Mouse (Mus musculus) cerebellum, adult 9-10 months (tissue): ENCODE results near the gene Btnl10.
"Not testable (repeated sequence)": the region's sequence is repeated elsewhere in the genome, so short reads cannot be mapped to it uniquely, and the experiment has no call there.

Source experiments
- DNase-seq: peaks from one replicate; pipeline ENCODE4 v3.0.0; 2022

Btnl10 gene

DNA sequence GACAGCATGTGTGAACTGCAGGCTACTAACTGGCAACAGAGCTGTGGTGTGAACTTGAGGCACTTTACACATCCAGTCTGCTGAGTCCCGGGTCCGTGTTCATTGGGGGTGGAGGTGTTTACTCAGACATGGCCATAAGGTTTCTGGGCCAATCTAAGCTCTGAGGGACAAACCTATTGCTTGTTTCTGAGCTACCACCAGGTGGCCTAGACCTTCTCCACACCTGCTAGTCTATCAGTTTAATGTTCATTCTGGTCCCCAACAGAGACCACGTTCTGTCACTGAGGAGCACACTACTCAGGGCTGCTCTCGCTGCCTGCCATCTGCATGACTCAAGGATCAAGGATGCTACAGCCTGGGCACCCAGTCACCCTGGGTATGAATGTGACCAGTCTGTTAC is 13.9 kb downstream of the Btnl10 start:
- DNase-seq, result no peak

DNA sequence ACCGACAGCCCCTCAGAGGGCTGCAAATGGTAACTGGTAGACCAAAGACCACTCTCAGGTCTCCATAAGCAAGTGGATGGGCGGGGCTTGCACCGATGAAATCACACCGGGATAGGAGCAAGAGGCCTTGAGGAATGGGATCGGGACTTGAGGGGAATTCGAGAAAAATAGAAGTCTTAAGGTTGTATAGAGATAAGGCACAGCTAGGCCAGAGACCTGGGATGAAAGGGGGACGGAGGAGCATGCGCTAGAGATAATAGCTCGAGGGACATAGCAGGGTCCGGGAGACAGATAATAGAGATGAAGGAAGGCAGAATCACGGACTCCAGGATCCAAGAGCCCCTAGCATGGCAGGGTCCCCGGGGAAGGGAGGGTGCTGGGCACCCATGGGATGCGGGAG is 20.2 kb downstream of the Btnl10 start:
- DNase-seq, result peak; percentile 61

DNA sequence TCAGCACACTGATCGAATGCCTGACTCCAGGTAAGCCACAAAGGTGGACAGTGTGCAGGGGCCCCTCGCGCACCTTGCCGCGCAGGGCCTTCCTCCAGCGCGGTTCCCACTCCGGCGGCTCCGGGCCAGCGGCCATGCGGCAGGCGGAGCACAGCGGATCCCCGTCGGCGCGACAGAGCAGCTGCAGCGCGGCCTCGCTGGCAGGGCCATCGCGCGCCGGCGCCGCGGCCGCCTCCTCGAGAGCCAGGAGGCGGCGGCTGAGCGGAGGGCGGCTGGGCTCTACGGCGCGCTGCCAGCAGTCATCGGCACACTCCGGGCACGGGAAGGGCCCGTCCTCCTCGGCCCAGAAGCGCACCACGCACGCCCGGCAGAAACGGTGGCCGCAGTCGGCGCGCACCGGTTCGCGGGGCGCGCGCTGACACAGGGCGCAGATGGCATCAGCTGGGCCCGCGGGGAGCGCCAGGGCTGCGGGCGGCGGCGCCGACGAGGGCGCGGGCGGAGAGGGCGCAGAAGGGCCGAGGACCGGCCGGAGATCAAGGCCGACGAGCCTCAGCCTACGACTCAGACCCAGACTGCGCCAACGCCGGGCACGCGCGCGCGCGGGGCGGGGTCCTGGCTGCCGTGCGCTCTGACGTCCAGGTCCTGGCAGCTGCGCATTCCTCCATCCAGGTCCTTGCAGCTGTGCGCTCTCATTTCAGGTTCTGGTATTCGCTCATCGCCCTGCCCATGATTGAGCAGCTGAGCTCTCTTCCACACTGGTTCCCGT is 20.8 kb downstream of the Btnl10 start, which contains the start of gene Rnf187:
Rnf187 (minus strand) TSS at position 595 of the 766 bp plus-strand sequence.
- DNase-seq, result peak; percentile 95

DNA sequence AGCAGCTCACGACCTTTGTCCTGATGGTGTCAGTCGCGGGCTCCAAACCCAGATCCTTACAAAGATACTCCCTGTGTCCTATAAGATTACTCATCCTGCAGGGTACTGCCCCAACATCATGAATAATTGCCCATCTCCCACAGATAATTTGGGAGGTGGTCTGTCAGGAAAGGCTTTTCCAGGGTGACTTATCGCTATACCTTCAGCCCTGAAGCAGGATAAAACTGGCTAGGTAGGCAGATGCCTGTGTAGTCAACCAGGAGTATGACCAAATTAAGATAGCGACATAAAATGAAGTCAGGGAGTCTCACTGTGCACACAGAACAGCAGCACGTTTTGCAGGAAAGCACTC is 21.4 kb downstream of the Btnl10 start:
- DNase-seq, result no peak

GRCm38 (mm10) chr11:58944136-58944535 is 26.4 kb downstream of the Btnl10 start:
- no peak for DNase-seq

DNA sequence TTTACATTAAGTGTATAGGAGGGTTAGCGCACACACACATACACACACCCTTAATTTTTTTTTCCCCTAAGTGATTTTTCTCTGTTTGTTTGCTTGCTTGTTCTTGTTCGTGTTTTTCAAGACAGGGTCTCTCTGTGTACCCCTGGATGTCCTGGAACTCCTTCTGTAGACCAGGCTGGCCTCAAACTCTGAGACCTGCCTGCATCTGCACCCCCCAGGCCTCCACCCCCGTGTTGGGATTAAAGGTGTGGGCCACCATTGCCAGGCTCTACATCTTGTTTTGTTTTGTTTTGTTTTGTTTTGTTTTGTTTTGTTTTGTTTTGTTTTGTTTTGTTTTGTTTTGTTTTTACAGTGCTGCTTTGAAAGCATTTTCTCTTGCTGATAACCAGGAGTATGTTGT is 29.6 kb downstream of the Btnl10 start:
- DNase-seq, result peak; percentile 62

DNA sequence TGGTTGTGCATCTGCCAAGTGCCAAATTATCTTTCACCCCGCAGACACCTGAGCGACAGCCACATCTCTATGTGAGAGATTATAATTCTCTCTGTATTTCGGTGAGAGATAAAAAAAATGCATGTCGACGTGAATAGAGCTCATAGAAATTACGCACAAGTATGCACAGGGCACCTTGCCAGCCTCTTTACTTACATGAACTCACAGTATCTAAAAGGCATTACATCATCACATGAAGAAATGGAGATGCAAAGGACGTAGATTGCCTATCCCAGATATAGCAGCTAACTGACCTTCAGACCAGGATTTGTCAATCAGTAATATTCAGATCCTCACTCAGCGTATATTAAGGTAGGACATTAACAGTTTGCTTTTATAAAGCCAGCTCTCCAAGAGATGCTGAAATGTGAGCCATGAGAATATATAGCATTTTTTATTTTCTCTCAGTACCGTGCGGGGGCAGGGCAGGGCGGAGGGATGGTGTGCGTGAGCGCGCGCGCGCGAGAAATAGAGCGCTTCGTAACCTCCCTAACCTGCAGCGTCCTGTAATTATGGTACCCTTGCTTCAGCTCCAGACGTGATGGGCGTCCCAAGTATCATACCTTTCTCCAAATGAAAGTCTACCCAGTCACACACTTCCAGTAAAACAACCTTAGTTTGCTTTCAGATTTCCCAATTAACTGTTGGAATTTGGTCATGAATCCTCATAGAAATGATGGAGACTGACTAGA is 30.3 kb downstream of the Btnl10 start:
- peak; percentile 89 for DNase-seq

DNA sequence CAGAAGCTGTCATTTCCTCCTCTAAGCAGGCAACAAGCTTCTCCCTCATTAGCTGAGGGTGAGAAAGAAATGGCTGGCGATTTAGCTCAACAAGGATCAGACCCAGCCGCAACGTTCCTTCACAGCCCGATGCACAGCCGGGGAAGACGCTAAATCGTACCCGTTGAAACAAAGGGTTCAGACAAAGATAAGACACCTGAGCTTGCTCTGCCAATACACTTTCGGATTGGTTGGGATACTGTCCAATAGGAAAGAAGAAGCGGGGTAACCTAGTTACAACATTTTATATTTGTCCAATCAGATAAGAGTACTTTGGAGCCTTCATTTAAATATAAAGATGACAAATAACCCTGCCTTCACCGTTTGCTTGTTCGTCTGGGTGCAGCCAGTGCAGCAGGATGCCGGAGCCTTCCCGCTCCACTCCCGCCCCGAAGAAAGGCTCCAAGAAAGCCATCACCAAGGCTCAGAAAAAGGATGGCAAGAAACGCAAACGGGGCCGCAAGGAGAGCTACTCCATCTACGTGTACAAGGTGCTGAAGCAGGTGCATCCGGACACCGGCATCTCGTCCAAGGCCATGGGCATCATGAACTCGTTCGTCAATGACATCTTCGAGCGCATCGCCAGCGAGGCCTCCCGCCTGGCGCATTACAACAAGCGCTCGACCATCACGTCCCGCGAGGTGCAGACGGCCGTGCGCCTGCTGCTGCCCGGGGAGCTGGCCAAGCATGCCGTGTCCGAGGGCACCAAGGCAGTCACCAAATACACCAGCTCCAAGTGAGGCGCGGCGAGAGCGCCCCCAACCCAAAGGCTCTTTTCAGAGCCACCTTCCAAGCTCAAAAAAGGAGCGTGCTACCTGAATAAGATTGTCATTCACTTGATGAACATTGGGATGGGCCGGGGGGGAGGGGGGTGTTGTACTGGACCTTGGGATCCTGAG is 31.1 kb downstream of the Btnl10 start, which contains the start of gene Hist3h2ba:
Hist3h2ba (plus strand) TSS at position 379 of the 938 bp plus-strand sequence.
- DNase-seq, result peak; percentile 99

GRCm38 (mm10) chr11:58949480-58950431 is 32.0 kb downstream of the Btnl10 start:
- peak; percentile 88 for DNase-seq

- DNase-seq, result peak; percentile 60
Observed at GRCm38 (mm10) chr11:58951210-58951609, 33.5 kb downstream of the Btnl10 start.

GRCm38 (mm10) chr11:58953351-58954169 is 35.9 kb downstream of the Btnl10 start:
- peak; percentile 63 for DNase-seq

GRCm38 (mm10) chr11:58954170-58954419 is 36.4 kb downstream of the Btnl10 start:
- not testable (repeated sequence) for DNase-seq

- peak; percentile 100 for DNase-seq
Observed at GRCm38 (mm10) chr11:58954420-58955142, 36.9 kb downstream of the Btnl10 start, which contains the start of the genes Hist3h2a and Trim17. Hist3h2a (plus strand) TSS chr11:58954685. Trim17 (plus strand) TSS chr11:58954685.

DNA sequence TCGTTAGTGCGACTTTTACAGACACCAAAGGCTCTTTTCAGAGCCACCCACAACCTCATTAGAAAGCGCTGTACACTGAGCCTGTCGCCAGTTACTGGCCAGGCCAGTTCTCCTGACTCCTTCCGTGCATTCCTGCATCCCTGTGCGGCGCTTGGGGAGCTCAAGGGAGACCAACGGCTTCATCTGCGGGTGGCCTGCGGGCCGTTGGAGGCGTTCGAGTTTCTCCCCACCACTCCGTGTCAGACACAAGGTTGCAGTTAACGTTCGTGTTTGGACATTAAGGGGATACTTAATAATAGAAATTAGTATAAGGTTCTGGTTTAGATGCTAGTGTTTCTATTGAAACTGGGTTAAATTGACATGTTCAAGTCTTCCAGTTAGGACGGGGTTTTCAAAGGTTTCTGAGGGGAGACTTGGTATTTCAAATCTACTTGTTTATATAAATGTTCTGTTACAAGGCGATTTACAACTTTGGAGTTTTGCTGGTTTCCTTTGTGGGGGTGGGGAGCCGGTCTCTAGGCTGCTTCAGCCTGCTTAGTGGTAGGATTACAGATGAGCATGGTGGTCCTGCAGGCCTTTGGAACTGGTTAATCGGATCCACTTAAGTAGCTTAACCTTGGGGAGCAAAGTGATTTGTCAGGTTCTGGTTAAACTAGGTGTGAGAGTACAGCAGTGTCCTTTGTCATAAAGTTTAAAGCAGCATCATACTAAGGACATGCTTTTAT is 37.6 kb downstream of the Btnl10 start:
- DNase-seq, result peak; percentile 75

- DNase-seq, result peak; percentile 61
Observed at GRCm38 (mm10) chr11:58955868-58956257, 38.2 kb downstream of the Btnl10 start.

- DNase-seq, result no peak
Observed at GRCm38 (mm10) chr11:58957226-58957914, 39.7 kb downstream of the Btnl10 start.

DNA sequence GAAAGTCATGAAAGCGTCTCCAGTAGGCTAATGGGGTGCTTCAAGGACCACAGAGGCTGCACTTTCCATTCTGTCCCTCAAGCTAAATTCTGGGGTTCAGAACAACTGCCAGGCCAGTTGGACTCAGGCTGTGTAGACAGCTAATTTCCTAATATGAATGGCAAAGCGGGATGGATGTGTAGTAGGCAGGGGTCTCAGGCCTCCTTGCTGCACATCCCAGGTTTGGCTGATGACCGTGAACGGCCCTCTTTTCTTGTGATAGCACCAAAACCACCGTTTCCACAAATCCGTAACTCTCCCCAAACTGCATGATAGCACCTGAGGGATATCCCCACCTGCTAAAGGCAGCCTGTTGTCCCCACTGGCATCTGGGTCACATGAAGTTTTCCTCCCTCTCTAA is 40.8 kb downstream of the Btnl10 start:
- no peak for DNase-seq

DNA sequence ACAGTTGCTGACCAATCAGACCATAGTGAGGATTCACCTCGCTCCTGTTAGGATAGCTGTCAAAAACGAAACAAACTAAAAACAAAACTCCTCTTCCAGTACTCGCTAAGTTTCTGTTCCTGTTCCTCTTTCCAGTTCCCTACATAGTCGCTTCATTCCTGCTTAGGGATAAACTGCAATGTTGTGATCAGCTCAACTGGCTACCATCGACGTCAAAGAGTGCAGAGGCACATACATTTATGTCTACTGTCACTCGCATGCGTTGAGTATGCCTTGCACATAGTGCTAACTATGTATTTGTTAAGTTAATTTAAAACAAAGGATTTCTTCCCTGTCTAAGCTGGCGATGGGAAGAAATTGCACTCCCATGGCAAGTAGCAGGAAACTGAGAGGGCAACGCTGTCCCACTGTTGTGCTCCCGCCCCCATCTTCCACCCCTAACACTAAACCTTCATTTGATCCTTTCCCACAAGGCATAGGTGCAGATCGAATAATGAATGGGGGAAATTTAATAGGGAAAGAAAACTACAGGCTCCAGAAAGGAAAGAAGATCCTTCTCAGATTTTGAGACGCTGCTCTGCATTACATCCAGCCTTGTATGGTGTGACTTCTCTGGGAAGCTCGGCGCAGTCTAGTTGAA is 41.6 kb downstream of the Btnl10 start:
- DNase-seq, result no peak
